20 mouse cellular contexts compared by ENCODE assay signal in the genomic region with DNA sequence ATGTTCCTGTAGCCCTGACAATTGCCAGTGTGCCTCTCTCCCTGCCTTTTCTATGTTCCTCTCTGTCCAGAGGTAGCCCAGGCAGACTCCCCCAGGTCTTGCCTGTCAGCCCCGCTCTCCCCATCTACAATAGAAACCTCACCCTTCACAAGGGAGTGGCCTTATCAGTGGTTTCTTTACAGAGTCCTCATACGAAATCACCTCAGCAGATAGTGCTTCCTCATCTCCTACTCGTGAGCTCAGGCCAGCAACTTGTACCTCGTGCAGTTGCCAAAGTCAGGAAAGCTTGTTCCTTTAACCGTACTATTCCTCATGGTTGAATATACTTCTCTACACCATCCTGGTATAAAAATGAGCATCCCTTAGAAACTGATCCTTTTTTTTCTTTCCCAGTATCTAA. TPM values are rescaled to one million over a fixed set of nuclear protein-coding genes. Genes with fewer than 3 reads are reported as not detected.
DNase-seq lines count a peak whose midpoint lies in the region; ATAC-seq and TF ChIP-seq lines count a peak whose summit lies in the region.
"Had no signal": no experiment of that assay in that cellular context is flagged by ENCODE, and none has a peak within 500 bp of the region (broad histone marks: within the 10 kb centered on the region; RNA-seq: fewer than 3 reads in every experiment).

No protein-coding gene starts in this region.

- no peak for ATAC-seq in stomach, embryonic 16.5 days (ENCODE audit: insufficient read depth, low FRiP score)
- ATAC-seq in stomach, postnatal 0 days (ENCODE audit: low FRiP score, low TSS enrichment) = no peak
- ATAC-seq in liver, embryonic 12.5 days = peak; percentile 70
- peak; percentile 41 for ATAC-seq in liver, embryonic 16.5 days (ENCODE audit: low read depth)
- no peak for ATAC-seq in kidney, embryonic 14.5 days (ENCODE audit: low FRiP score, low TSS enrichment)
- ATAC-seq: forebrain, embryonic 15.5 days had no signal

- peak overlapping the region; percentile 59; the same call in 1 of the 2 replicates for H3K27ac ChIP-seq in stomach, embryonic 16.5 days (ENCODE audit: low read length)
- no peak overlapping the region for H3K27ac ChIP-seq in stomach, postnatal 0 days (replicated peaks)
- H3K27ac ChIP-seq in liver, embryonic 12.5 days = no peak overlapping the region
- H3K27ac ChIP-seq in liver, embryonic 16.5 days (ENCODE audit: low read length) = no peak overlapping the region
- H3K27ac ChIP-seq in kidney, embryonic 14.5 days (ENCODE audit: low read depth, low read length) = no peak overlapping the region
- H3K27ac ChIP-seq: embryonic facial prominence, embryonic 12.5 days; forebrain, embryonic 15.5 days; heart, embryonic 10.5 days; hindbrain, embryonic 12.5 days had no signal

- no peak overlapping the region for H3K4me3 ChIP-seq in stomach, embryonic 16.5 days (replicated peaks; ENCODE audit: low read length)
- no peak overlapping the region for H3K4me3 ChIP-seq in stomach, postnatal 0 days (ENCODE audit: low read depth, low read length)
- H3K4me3 ChIP-seq in liver, embryonic 12.5 days = no peak overlapping the region
- no peak overlapping the region for H3K4me3 ChIP-seq in liver, embryonic 16.5 days (ENCODE audit: low read depth, low read length)
- H3K4me3 ChIP-seq in kidney, embryonic 14.5 days (ENCODE audit: low read length) = no peak overlapping the region
- H3K4me3 ChIP-seq: embryonic facial prominence, embryonic 12.5 days; forebrain, embryonic 15.5 days; heart, embryonic 10.5 days; hindbrain, embryonic 12.5 days had no signal

- H3K36me3 ChIP-seq in stomach, embryonic 16.5 days (ENCODE audit: control insufficient read depth, insufficient read depth, low read length) = peaks cover 3% of the 10 kb centered on the region; the same call in 1 of the 2 replicates
- H3K36me3 ChIP-seq in stomach, postnatal 0 days (ENCODE audit: control insufficient read depth, insufficient read depth, low read length) = 0 out of 2 replicates have a peak, but pooled peaks cover 2% of the 10 kb centered on the region
- H3K36me3 ChIP-seq in liver, embryonic 12.5 days = 0 out of 2 replicates have a peak, but pooled peaks cover 2% of the 10 kb centered on the region
- no peaks in the 10 kb centered on the region for H3K36me3 ChIP-seq in liver, embryonic 16.5 days (ENCODE audit: control insufficient read depth, insufficient read depth)
- peaks cover 19% of the 10 kb centered on the region; the same call in 1 of the 2 replicates for H3K36me3 ChIP-seq in kidney, embryonic 14.5 days (ENCODE audit: control insufficient read depth, insufficient read depth, low read length)

- TF ChIP-seq EP300 in stomach, postnatal 0 days (optimal IDR thresholded peaks at IDR 0.05) = no peak

- no peaks in the 10 kb centered on the region for H3K9me3 ChIP-seq in stomach, embryonic 16.5 days (replicated peaks; ENCODE audit: control insufficient read depth, low read length)
- H3K9me3 ChIP-seq in stomach, postnatal 0 days (ENCODE audit: control insufficient read depth, low read length) = no peaks in the 10 kb centered on the region
- H3K9me3 ChIP-seq in liver, embryonic 12.5 days (replicated peaks) = no peaks in the 10 kb centered on the region
- no peaks in the 10 kb centered on the region for H3K9me3 ChIP-seq in liver, embryonic 16.5 days (replicated peaks; ENCODE audit: control insufficient read depth, low read length)
- H3K9me3 ChIP-seq in kidney, embryonic 14.5 days (ENCODE audit: control insufficient read depth, low read length) = no peaks in the 10 kb centered on the region
- H3K9me3 ChIP-seq: embryonic facial prominence, embryonic 12.5 days; forebrain, embryonic 15.5 days; heart, embryonic 10.5 days; hindbrain, embryonic 12.5 days had no signal

- DNase-seq in stomach, postnatal 0 days (ENCODE audit: low spot score) = no peak
- DNase-seq in heart, adult 18-20 months = no peak
- no peak for DNase-seq in kidney, postnatal 36 days
- DNase-seq: adrenal gland, adult 8-10 months; adrenal gland, postnatal 36 days; cerebellum, adult 2 months; cerebellum, postnatal 10 days; gastrocnemius, postnatal 36 days; heart, adult 11 months; heart, postnatal 10 days; heart, postnatal 4 days had no signal

- 66% methylated on average over 5 of the region's 5 CpGs for WGBS in stomach, embryonic 16.5 days
- WGBS in stomach, postnatal 0 days = 63% methylated on average over 5 of the region's 5 CpGs
- 28% methylated on average over 5 of the region's 5 CpGs for WGBS in liver, embryonic 12.5 days (ENCODE audit: insufficient replicate concordance)
- 24% methylated on average over 5 of the region's 5 CpGs for WGBS in liver, embryonic 16.5 days (ENCODE audit: insufficient replicate concordance)
- WGBS in kidney, embryonic 14.5 days = 89% methylated on average over 5 of the region's 5 CpGs

- no peak overlapping the region for H3K4me2 ChIP-seq in stomach, embryonic 16.5 days (ENCODE audit: low read depth, low read length)
- no peak overlapping the region for H3K4me2 ChIP-seq in stomach, postnatal 0 days (replicated peaks; ENCODE audit: low read depth)
- peak overlapping the region; percentile 23 for H3K4me2 ChIP-seq in liver, embryonic 12.5 days
- no peak overlapping the region for H3K4me2 ChIP-seq in liver, embryonic 16.5 days (ENCODE audit: low read depth, low read length)
- no peak overlapping the region for H3K4me2 ChIP-seq in kidney, embryonic 14.5 days (replicated peaks; ENCODE audit: low read depth, low read length)
- H3K4me2 ChIP-seq: embryonic facial prominence, embryonic 12.5 days; forebrain, embryonic 15.5 days; hindbrain, embryonic 12.5 days had no signal

- H3K4me1 ChIP-seq in stomach, embryonic 16.5 days (ENCODE audit: control insufficient read depth, insufficient read depth, low read length) = no peaks in the 10 kb centered on the region
- no peaks in the 10 kb centered on the region for H3K4me1 ChIP-seq in stomach, postnatal 0 days (replicated peaks; ENCODE audit: control insufficient read depth, insufficient read depth)
- peaks cover 19% of the 10 kb centered on the region for H3K4me1 ChIP-seq in liver, embryonic 12.5 days
- peaks cover 4% of the 10 kb centered on the region for H3K4me1 ChIP-seq in liver, embryonic 16.5 days (ENCODE audit: control insufficient read depth, low read depth, low read length)
- no peaks in the 10 kb centered on the region for H3K4me1 ChIP-seq in kidney, embryonic 14.5 days (ENCODE audit: control insufficient read depth, insufficient read depth, low read length)
- H3K4me1 ChIP-seq: embryonic facial prominence, embryonic 12.5 days; forebrain, embryonic 15.5 days; heart, embryonic 10.5 days; hindbrain, embryonic 12.5 days had no signal

- TF ChIP-seq CTCF in stomach, postnatal 0 days (IDR thresholded peaks at IDR 0.05; ENCODE audit: low read depth) = no peak

- no peaks in the 10 kb centered on the region for H3K27me3 ChIP-seq in stomach, embryonic 16.5 days (ENCODE audit: control insufficient read depth, insufficient read depth, low read length)
- H3K27me3 ChIP-seq in stomach, postnatal 0 days (ENCODE audit: control insufficient read depth, insufficient read depth, low read length) = no peaks in the 10 kb centered on the region
- no peaks in the 10 kb centered on the region for H3K27me3 ChIP-seq in liver, embryonic 12.5 days (replicated peaks)
- H3K27me3 ChIP-seq in liver, embryonic 16.5 days (ENCODE audit: control insufficient read depth, insufficient read depth, low read depth, low read length) = no peaks in the 10 kb centered on the region
- no peaks in the 10 kb centered on the region for H3K27me3 ChIP-seq in kidney, embryonic 14.5 days (ENCODE audit: control insufficient read depth, insufficient read depth, low read length)
- H3K27me3 ChIP-seq: CH12.LX; embryonic facial prominence, embryonic 12.5 days; forebrain, embryonic 15.5 days; hindbrain, embryonic 12.5 days had no signal

- H3K9ac ChIP-seq in stomach, embryonic 16.5 days (ENCODE audit: low read length) = no peak overlapping the region
- no peak overlapping the region for H3K9ac ChIP-seq in stomach, postnatal 0 days (ENCODE audit: low read length)
- H3K9ac ChIP-seq in liver, embryonic 12.5 days = peak overlapping the region; percentile 22; the same call in 1 of the 2 replicates
- H3K9ac ChIP-seq in liver, embryonic 16.5 days (ENCODE audit: low read depth, low read length) = no peak overlapping the region
- no peak overlapping the region for H3K9ac ChIP-seq in kidney, embryonic 14.5 days (ENCODE audit: low read depth, low read length)
- H3K9ac ChIP-seq: embryonic facial prominence, embryonic 12.5 days; forebrain, embryonic 15.5 days; hindbrain, embryonic 12.5 days had no signal

RNA-seq across cellular contexts. Expression of gene Ppp3cb, which starts 41.1 kb away (rescaled TPM):
- 22.5 and 27.5 TPM in 2 replicates for polyA plus RNA-seq in stomach, embryonic 16.5 days (2015; fragmentation: Nextera tagmentation; extraction: Ambion mirVana)
- polyA plus RNA-seq in stomach, postnatal 0 days (2015; fragmentation: Nextera tagmentation; extraction: Ambion mirVana) = 21.2 and 22.7 TPM in 2 replicates
- polyA plus RNA-seq in liver, embryonic 12.5 days (2016; fragmentation: Nextera tagmentation; extraction: Ambion mirVana) = 26.8 and 30.0 TPM in 2 replicates
- polyA plus RNA-seq in liver, embryonic 16.5 days (2015; fragmentation: Nextera tagmentation; extraction: Ambion mirVana) = 10.9 and 13.3 TPM in 2 replicates
- 10 to 100 TPM; 66.3 to 67.5 TPM for total RNA-seq in heart, adult 18-20 months (2021)
- 57.3 and 65.0 TPM in 2 replicates for polyA plus RNA-seq in kidney, embryonic 14.5 days (2014; fragmentation: Nextera tagmentation; extraction: Ambion mirVana)

RNA-seq across cellular contexts. Expression of gene Usp54, which starts 53.4 kb away (rescaled TPM):
- polyA plus RNA-seq in stomach, embryonic 16.5 days (2015; fragmentation: Nextera tagmentation; extraction: Ambion mirVana) = 6.4 and 7.4 TPM in 2 replicates
- polyA plus RNA-seq in stomach, postnatal 0 days (2015; fragmentation: Nextera tagmentation; extraction: Ambion mirVana) = 3.3 and 3.4 TPM in 2 replicates
- 2.2 and 2.3 TPM in 2 replicates for polyA plus RNA-seq in liver, embryonic 12.5 days (2016; fragmentation: Nextera tagmentation; extraction: Ambion mirVana)
- polyA plus RNA-seq in liver, embryonic 16.5 days (2015; fragmentation: Nextera tagmentation; extraction: Ambion mirVana) = 0.89 and 1.0 TPM in 2 replicates
- 10 to 100 TPM; 12.0 to 14.4 TPM for total RNA-seq in heart, adult 18-20 months (2021)
- 4.8 and 10.3 TPM in 2 replicates for polyA plus RNA-seq in kidney, embryonic 14.5 days (2014; fragmentation: Nextera tagmentation; extraction: Ambion mirVana)

Comparison
In these comparisons a context has a peak if more than half of its experiments do, and no peak if none do; other contexts are left out.
1. ATAC-seq: peak in liver, embryonic 12.5 days (single experiment) and liver, embryonic 16.5 days (single experiment); none in stomach, embryonic 16.5 days (single experiment), stomach, postnatal 0 days (single experiment) and kidney, embryonic 14.5 days (single experiment).